Mouse (Mus musculus): ENCODE results near the gene Slc6a16. TPM values are rescaled to one million over a fixed set of nuclear protein-coding genes. Genes with fewer than 3 reads are reported as not detected.
A peak's percentile ranks its signal among the peaks of the same experiment; 100 is the strongest.

Slc6a16 gene
- total and polyA plus RNA-seq, 2 experiments, result 0.37 to 1.9 TPM

DNA sequence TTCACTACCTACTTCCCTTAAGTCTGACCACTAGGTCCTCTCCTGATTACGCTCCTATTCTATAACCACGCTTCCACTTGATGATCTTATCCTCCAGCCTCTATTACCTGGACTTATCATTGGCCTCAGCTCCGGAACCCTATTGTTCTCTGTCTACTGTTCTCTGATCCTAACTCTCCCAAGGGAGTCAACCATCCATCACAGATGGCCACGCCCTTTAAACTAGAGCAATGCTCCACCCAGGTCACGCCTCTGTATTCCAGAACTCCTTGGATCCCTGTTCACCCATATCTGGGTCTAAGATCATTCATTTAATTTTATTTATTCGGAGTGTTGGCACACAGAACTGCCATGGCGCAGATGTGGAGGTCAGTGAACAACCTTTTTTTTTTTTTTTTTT lies 28.5 kb upstream of the Slc6a16 start:
- Histone ChIP-seq H3K9ac (ENCODE audit: low read depth, low read length) (no peak overlapping the region), H3K27me3 (ENCODE audit: control insufficient read depth, insufficient read depth, low read length) (peaks cover 3% of the 10 kb centered on the region; the same call in 1 of the 2 replicates), H3K79me2 (ENCODE audit: control insufficient read depth, insufficient read depth, low read length) (no peaks in the 10 kb centered on the region), H3K4me1 (ENCODE audit: control insufficient read depth, insufficient read depth, low read length) (peaks cover 3% of the 10 kb centered on the region), H3K4me3 (ENCODE audit: insufficient read depth, low read depth, low read length) (no peak overlapping the region), H3K27ac (replicated peaks; ENCODE audit: insufficient read depth, low read depth, low read length) (no peak overlapping the region), H3K36me3 (ENCODE audit: control insufficient read depth, insufficient read depth, low read length) (no peaks in the 10 kb centered on the region)
- DNase-seq (ENCODE audit: extremely low read depth, low read depth, low spot score), result no peak
- TF ChIP-seq CTCF (IDR thresholded peaks at IDR 0.05; ENCODE audit: low read depth, low read length) (no peak), POLR2A (IDR thresholded peaks at IDR 0.05; ENCODE audit: extremely low read depth, insufficient read depth, low read length) (no peak)
- 87% methylated on average over 7 of the region's 7 CpGs for WGBS

DNA sequence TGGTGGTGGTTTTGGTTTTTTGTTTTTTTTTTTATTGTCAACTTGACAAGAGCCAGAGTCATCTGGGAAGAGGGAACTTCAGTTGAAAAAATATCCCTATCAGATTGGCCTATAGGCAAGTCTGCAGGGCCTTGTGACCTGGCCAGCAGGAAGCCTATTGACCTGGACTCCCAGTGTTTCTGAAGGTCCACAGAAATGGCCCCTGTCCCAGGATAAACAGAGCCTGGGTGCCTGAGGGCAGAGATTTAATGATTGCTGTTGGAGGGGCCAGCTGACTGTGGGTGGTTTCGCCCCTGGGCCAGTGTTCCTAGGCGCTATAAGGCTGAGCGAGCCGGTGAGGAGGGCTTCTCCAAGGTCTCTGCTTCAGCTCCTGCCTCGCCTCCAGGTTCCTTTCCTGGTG lies 27.2 kb upstream of the Slc6a16 start:
- peak; percentile 10 for DNase-seq (ENCODE audit: extremely low read depth, low read depth, low spot score)
- Histone ChIP-seq H3K4me3 (ENCODE audit: insufficient read depth, low read depth, low read length) (no peak overlapping the region), H3K27me3 (ENCODE audit: control insufficient read depth, insufficient read depth, low read length) (peaks cover 3% of the 10 kb centered on the region; the same call in 1 of the 2 replicates), H3K27ac (replicated peaks; ENCODE audit: insufficient read depth, low read depth, low read length) (no peak overlapping the region), H3K36me3 (ENCODE audit: control insufficient read depth, insufficient read depth, low read length) (no peaks in the 10 kb centered on the region), H3K4me1 (ENCODE audit: control insufficient read depth, insufficient read depth, low read length) (peaks cover 3% of the 10 kb centered on the region), H3K9ac (ENCODE audit: low read depth, low read length) (no peak overlapping the region), H3K79me2 (ENCODE audit: control insufficient read depth, insufficient read depth, low read length) (no peaks in the 10 kb centered on the region)
- 37% methylated on average over 5 of the region's 5 CpGs for WGBS
- no peak for TF ChIP-seq CTCF (IDR thresholded peaks at IDR 0.05; ENCODE audit: low read depth, low read length)

DNA sequence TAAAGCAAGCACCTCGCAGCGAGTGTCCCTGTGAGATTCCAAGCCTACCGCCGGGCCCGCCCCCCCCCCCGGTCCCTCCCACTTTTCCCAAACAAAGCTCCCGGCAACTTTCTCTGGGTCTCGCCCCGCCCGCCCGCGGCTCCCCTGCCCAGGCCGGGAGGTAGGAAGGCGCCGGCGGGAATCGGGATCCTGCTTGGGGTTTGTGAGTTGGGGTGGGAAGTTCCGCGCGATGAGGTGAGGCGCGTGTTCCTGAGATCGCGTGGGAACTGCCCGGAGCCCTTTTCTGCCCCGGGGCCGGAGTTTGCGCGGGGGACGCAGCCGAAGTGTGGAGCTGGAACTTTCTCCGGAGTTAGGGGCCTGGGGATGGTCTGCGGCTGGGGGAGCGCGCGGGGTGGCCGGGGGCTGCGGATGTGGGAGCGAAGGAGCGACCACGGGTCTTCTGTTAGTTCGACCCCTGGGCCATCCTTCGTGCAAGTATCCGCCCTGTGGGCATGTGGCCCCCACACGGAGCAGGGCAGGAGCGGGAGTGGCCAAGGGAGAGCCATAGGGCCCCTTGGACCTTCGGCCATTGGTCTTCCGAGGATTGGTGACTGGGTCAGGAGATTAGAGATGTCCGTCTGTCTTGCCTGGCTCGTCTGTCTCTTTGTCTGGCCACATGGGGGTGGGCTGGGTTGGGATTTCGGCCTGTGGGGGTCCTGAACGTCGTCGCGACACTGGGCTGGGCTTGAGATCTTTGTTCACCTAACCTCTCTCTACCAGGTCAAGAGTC lies 25.0 kb upstream of the Slc6a16 start, which contains the start of gene Tead2:
Tead2 (plus strand) TSS at position 81 of the 769 bp plus-strand sequence.
- DNase-seq (ENCODE audit: extremely low read depth, low read depth, low spot score), result no peak

DNA sequence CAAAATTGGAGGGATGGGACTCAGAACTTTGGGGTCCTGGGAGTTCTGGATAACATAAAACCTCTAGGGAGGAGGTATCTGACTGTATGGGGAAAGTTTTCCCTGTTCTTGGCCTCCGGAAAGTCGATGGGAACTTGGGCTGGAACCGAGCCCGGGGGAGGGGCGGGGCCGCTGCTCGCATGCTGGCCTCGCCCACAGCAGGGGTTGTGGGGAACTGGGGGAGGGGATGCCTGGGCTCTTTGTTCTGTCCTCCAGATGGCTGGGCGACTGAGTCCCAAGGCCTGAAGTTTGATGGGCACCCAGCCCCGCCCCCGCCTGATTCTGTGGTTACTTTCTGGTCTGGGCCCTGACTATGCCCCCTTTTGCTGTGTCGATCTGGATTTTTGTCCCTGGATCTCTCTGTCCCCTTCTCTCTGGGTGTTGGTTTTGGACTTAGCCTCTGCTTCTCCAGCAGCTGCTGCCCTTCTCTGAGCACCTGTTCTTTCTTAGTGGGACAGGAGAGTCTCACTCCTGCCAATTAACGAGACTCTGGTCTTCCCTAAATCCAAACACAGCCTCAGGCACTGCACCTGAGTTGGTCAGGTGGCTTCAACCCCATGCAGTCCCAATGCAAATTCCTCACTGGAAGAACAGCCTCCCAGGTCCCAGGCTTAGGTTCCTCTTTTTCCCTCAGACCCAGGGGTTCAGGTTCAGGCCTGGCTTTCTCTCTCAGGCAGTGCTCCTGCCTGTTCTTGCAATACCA lies 24.3 kb upstream of the Slc6a16 start:
- Histone ChIP-seq H3K4me3 (ENCODE audit: insufficient read depth, low read depth, low read length) (peak overlapping the region; percentile 73), H3K9ac (ENCODE audit: low read depth, low read length) (no peak overlapping the region), H3K36me3 (ENCODE audit: control insufficient read depth, insufficient read depth, low read length) (no peaks in the 10 kb centered on the region), H3K79me2 (ENCODE audit: control insufficient read depth, insufficient read depth, low read length) (no peaks in the 10 kb centered on the region), H3K4me1 (ENCODE audit: control insufficient read depth, insufficient read depth, low read length) (peaks cover 3% of the 10 kb centered on the region), H3K27me3 (ENCODE audit: control insufficient read depth, insufficient read depth, low read length) (peaks cover 3% of the 10 kb centered on the region; the same call in 1 of the 2 replicates), H3K27ac (replicated peaks; ENCODE audit: insufficient read depth, low read depth, low read length) (no peak overlapping the region)
- WGBS, result 14% methylated on average over 13 of the region's 13 CpGs
- TF ChIP-seq POLR2A (IDR thresholded peaks at IDR 0.05; ENCODE audit: extremely low read depth, insufficient read depth, low read length), result no peak
- TF ChIP-seq CTCF (IDR thresholded peaks at IDR 0.05; ENCODE audit: low read depth, low read length), result no peak
- no peak for DNase-seq (ENCODE audit: extremely low read depth, low read depth, low spot score)

More for the DNA sequence above, 25.0 kb upstream of the Slc6a16 start, which contains the start of gene Tead2:
- Histone ChIP-seq H3K36me3 (ENCODE audit: control insufficient read depth, insufficient read depth, low read length) (no peaks in the 10 kb centered on the region), H3K9ac (ENCODE audit: low read depth, low read length) (peak within 1 kb of the TSS; percentile 71), H3K79me2 (ENCODE audit: control insufficient read depth, insufficient read depth, low read length) (no peaks in the 10 kb centered on the region), H3K27ac (replicated peaks; ENCODE audit: insufficient read depth, low read depth, low read length) (no peak within 1 kb of the TSS), H3K4me1 (ENCODE audit: control insufficient read depth, insufficient read depth, low read length) (peaks cover 3% of the 10 kb centered on the region), H3K4me3 (ENCODE audit: insufficient read depth, low read depth, low read length) (peak within 1 kb of the TSS; percentile 73), H3K27me3 (ENCODE audit: control insufficient read depth, insufficient read depth, low read length) (peaks cover 3% of the 10 kb centered on the region; the same call in 1 of the 2 replicates)
- TF ChIP-seq POLR2A (IDR thresholded peaks at IDR 0.05; ENCODE audit: extremely low read depth, insufficient read depth, low read length) (no peak), CTCF (IDR thresholded peaks at IDR 0.05; ENCODE audit: low read depth, low read length) (no peak)
- 2% methylated on average over 55 of the region's 55 CpGs for WGBS

DNA sequence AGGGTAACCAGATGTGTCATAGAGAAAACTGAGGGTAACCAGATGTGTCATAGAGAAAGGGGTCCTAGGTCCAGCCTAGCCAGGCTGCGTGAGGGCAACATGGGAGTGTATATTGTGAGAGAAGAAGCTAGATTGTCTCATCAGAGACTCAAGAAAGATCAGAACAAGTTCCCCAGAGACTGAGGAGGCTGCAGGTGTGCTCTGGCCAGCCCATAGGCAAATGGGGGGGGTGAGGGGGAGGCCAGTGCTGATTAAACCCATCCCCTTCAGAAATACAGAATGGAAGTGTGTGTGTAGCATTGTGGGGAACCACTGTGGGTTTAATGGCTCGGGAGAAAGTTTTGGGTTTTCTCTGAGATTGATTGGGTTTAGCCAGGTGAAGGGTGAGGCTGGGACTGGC lies 19.2 kb upstream of the Slc6a16 start:
- Histone ChIP-seq H3K79me2 (ENCODE audit: control insufficient read depth, insufficient read depth, low read length) (no peaks in the 10 kb centered on the region), H3K9ac (ENCODE audit: low read depth, low read length) (no peak overlapping the region), H3K36me3 (ENCODE audit: control insufficient read depth, insufficient read depth, low read length) (no peaks in the 10 kb centered on the region), H3K4me3 (ENCODE audit: insufficient read depth, low read depth, low read length) (no peak overlapping the region), H3K4me1 (ENCODE audit: control insufficient read depth, insufficient read depth, low read length) (no peaks in the 10 kb centered on the region), H3K27me3 (ENCODE audit: control insufficient read depth, insufficient read depth, low read length) (no peaks in the 10 kb centered on the region), H3K27ac (replicated peaks; ENCODE audit: insufficient read depth, low read depth, low read length) (no peak overlapping the region)
- no peak for DNase-seq (ENCODE audit: extremely low read depth, low read depth, low spot score)
- WGBS, result 83% methylated on average over 2 of the region's 2 CpGs
- TF ChIP-seq POLR2A (IDR thresholded peaks at IDR 0.05; ENCODE audit: extremely low read depth, insufficient read depth, low read length), result no peak
- no peak for TF ChIP-seq CTCF (IDR thresholded peaks at IDR 0.05; ENCODE audit: low read depth, low read length)

Data from liver, adult 2 months (tissue).